Mouse (Mus musculus) ES-Bruce4 (cell line): ENCODE measurements at regions not wholly inside any gene's neighbourhood (a gene's known extent, or its start where the extent isn't known, plus 50 kb on each side); places are given as distances from the start of the nearest gene placed in this dataset.

ENCODE experiments used
- H3K27ac ChIP-seq: 2 replicates; pipeline ENCODE4 v1.5.1; 2012; ENCODE audit warnings: low read length, inconsistent platforms; ENCODE audit not compliant: insufficient read depth
- H3K27me3 ChIP-seq: 2 replicates; pipeline ENCODE4 v1.6.1; 2012; ENCODE audit warnings: mild to moderate bottlenecking, low read length, inconsistent platforms; ENCODE audit not compliant: control insufficient read depth, poor library complexity, insufficient read depth, severe bottlenecking
- H3K36me3 ChIP-seq: 2 replicates; pipeline ENCODE4 v1.6.1; 2012; ENCODE audit warnings: inconsistent platforms, mild to moderate bottlenecking, low read length, moderate library complexity; ENCODE audit not compliant: control insufficient read depth, poor library complexity, insufficient read depth, severe bottlenecking
- H3K4me1 ChIP-seq: one replicate; pipeline ENCODE4 v1.8.1; 2011; ENCODE audit warnings: low read length; ENCODE audit not compliant: control insufficient read depth, insufficient read depth
- H3K4me3 ChIP-seq: 2 replicates; pipeline ENCODE4 v1.5.1; 2011; ENCODE audit warnings: low read depth, mild to moderate bottlenecking, low read length
- H3K9ac ChIP-seq: 2 replicates; pipeline ENCODE4 v1.6.1; 2012; ENCODE audit warnings: low read depth, mild to moderate bottlenecking, inconsistent platforms; ENCODE audit not compliant: poor library complexity, severe bottlenecking
- H3K9me3 ChIP-seq: replicated peaks from 2 replicates; pipeline ENCODE4 v1.6.1; 2012; ENCODE audit warnings: mild to moderate bottlenecking, low read length, inconsistent platforms; ENCODE audit not compliant: control insufficient read depth, poor library complexity, insufficient read depth, severe bottlenecking
- CTCF ChIP-seq: IDR thresholded peaks from one replicate; pipeline ENCODE4 v1.8.1; 2011; ENCODE audit warnings: low read depth, low read length
- EP300 ChIP-seq: IDR thresholded peaks from 2 replicates; pipeline ENCODE4 v1.6.1; 2011; ENCODE audit warnings: low read depth, low read length; ENCODE audit not compliant: insufficient read depth
- POLR2A ChIP-seq: IDR thresholded peaks from one replicate; pipeline ENCODE4 v1.8.1; 2011; ENCODE audit warnings: low read length; ENCODE audit not compliant: insufficient read depth

GRCm38 (mm10) chr9:47474776-47475175 is 55.2 kb upstream of the Cadm1 start:
- Histone ChIP-seq H3K9ac (no peak overlapping the region), H3K4me3 (no peak overlapping the region), H3K36me3 (no peaks in the 10 kb centered on the region), H3K27me3 (no peaks in the 10 kb centered on the region), H3K4me1 (no peaks in the 10 kb centered on the region), H3K27ac (no peak overlapping the region), H3K9me3 (no peaks in the 10 kb centered on the region; the same call in 1 of the 2 replicates)
- no peak for TF ChIP-seq EP300
- no peak for TF ChIP-seq POLR2A
- no peak for TF ChIP-seq CTCF

GRCm38 (mm10) chr9:47477889-47478288 is 52.1 kb upstream of the Cadm1 start:
- Histone ChIP-seq H3K4me3 (no peak overlapping the region), H3K27me3 (no peaks in the 10 kb centered on the region), H3K9ac (no peak overlapping the region), H3K36me3 (no peaks in the 10 kb centered on the region), H3K9me3 (no peaks in the 10 kb centered on the region), H3K27ac (no peak overlapping the region), H3K4me1 (no peaks in the 10 kb centered on the region)
- TF ChIP-seq EP300, result no peak
- TF ChIP-seq CTCF, result no peak
- no peak for TF ChIP-seq POLR2A
